8 mouse cellular contexts compared by ENCODE assay signal in the genomic region with DNA sequence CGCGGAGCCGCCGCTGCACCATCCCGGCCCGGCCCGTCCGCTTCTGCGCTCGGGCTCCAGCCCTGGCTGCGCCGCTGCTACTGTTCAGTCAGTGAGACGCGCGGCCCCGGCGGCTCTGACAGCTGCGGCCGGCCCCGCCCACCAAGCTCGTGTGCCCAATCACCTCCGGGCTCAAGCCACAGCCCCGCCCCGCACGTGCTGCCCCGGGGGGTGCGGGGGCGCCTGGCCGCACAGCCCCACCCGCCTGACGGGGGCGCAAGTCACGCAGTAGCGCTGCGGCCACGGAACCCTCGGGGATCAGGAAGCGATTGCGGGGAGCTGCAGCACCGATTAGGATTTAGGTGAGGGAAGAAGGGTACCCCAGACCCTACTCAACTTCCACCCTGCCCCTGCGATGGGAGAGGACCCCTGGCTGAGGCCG. TPM values are rescaled to one million over a fixed set of nuclear protein-coding genes. Genes with fewer than 3 reads are reported as not detected.
A peak's percentile ranks its signal among the peaks of the same experiment; 100 is the strongest.
DNase-seq lines count a peak whose midpoint lies in the region; ATAC-seq lines count a peak whose summit lies in the region.

Gene Spns2, minus strand, starts transcription at position 24 of the 421 bp plus-strand sequence.

- peak within 1 kb of the TSS; percentile 57 for H3K4me2 ChIP-seq in hindbrain, embryonic 15.5 days

- peak; percentile 90 for ATAC-seq in hindbrain, embryonic 15.5 days (ENCODE audit: low FRiP score, low read depth)

- peak; percentile 86 for DNase-seq in Muller cell, postnatal 12 days (ENCODE audit: inconsistent ontology term)
- DNase-seq in cerebellum, postnatal 10 days, result peak; percentile 95 to 97
- peak; percentile 93 for DNase-seq in gastrocnemius, adult 18-20 months (ENCODE audit: low spot score)
- DNase-seq in left cerebral cortex, adult 18-20 months (ENCODE audit: low spot score in 2 of 2), result peak; percentile 92 to 95
- peak; percentile 93 to 96 for DNase-seq in lung, postnatal 4 days
- peak; percentile 76 for DNase-seq in retina, postnatal 7 days (ENCODE audit: low read depth, low spot score)
- peak; percentile 75 to 84 for DNase-seq in urinary bladder, adult 18-20 months (ENCODE audit: low spot score in 2 of 2)

- peak within 1 kb of the TSS; percentile 77 for H3K9ac ChIP-seq in hindbrain, embryonic 15.5 days

- H3K36me3 ChIP-seq in hindbrain, embryonic 15.5 days, result no peaks in the 10 kb centered on the region

- under 1% methylated on average over 28 of the region's 42 CpGs for WGBS in hindbrain, embryonic 15.5 days

- H3K27ac ChIP-seq in hindbrain, embryonic 15.5 days (replicated peaks), result peak within 1 kb of the TSS; percentile 89

- H3K4me3 ChIP-seq in hindbrain, embryonic 15.5 days, result peak within 1 kb of the TSS; percentile 86

- H3K4me1 ChIP-seq in hindbrain, embryonic 15.5 days (replicated peaks), result peaks cover 46% of the 10 kb centered on the region

- no peaks in the 10 kb centered on the region for H3K9me3 ChIP-seq in hindbrain, embryonic 15.5 days

- H3K27me3 ChIP-seq in hindbrain, embryonic 15.5 days, result no peaks in the 10 kb centered on the region

RNA-seq across cellular contexts. Expression of gene Spns2, which starts in this region (rescaled TPM):
- total RNA-seq in gastrocnemius, adult 18-20 months (2021), result 10 to 100 TPM; 26.5 to 42.7 TPM
- polyA plus RNA-seq in hindbrain, embryonic 15.5 days (2015; fragmentation: Nextera tagmentation; extraction: Ambion mirVana), result 9.7 and 11.4 TPM in 2 replicates
- total RNA-seq in left cerebral cortex, adult 18-20 months (2021), result 10 to 100 TPM; 53.7 to 55.4 TPM

Comparison
In these comparisons a context has a peak if more than half of its experiments do, and no peak if none do; other contexts are left out.
1. Peak in every context shown above with its lines: DNase-seq, ATAC-seq, H3K4me3 ChIP-seq and H3K27ac ChIP-seq.